Mouse (Mus musculus) megakaryocyte, embryonic 14.5 days (primary cell): ENCODE results near the gene Olfr1392.

Source experiments
- FLI1 ChIP-seq: IDR thresholded peaks from 2 replicates; pipeline ENCODE4 v1.6.1; 2012; ENCODE audit warnings: low read length, inconsistent platforms, mixed read lengths
- GATA1 ChIP-seq: IDR thresholded peaks from 3 replicates; pipeline ENCODE4 v1.6.1; 2012; ENCODE audit warnings: mixed read lengths, low read length, inconsistent platforms, borderline replicate concordance

- TF ChIP-seq GATA1 = no peak
- TF ChIP-seq FLI1 = no peak
Observed at GRCm38 (mm10) chr11:49261313-49261855, 23.7 kb upstream of the Olfr1392 start.
